Mouse (Mus musculus): ENCODE data around the gene Gcc1. TPM values are rescaled to one million over a fixed set of nuclear protein-coding genes. Genes with fewer than 3 reads are reported as not detected.
A peak's percentile ranks its signal among the peaks of the same experiment; 100 is the strongest.

Gene Gcc1
- 1 to 10 TPM; 5.9 to 8.0 (median 7.9) TPM for polyA plus RNA-seq (2017; shearing (Covaris generic))

GRCm38 (mm10) chr6:28428290-28428689 lies at the start of gene Gcc1:
Gcc1 (minus strand) TSS chr6:28428390.
- ATAC-seq = no peak

GRCm38 (mm10) chr6:28474839-28475238 lies 46.6 kb upstream of the Gcc1 start, which contains the start of gene Snd1:
Snd1 (plus strand) TSS chr6:28475139.
- no peak for ATAC-seq

GRCm38 (mm10) chr6:28474211-28474610 lies 46.0 kb upstream of the Gcc1 start:
- no peak for ATAC-seq

- no peak for ATAC-seq
Observed at GRCm38 (mm10) chr6:28471284-28472035, 43.3 kb upstream of the Gcc1 start.

- no peak for ATAC-seq
Observed at GRCm38 (mm10) chr6:28470621-28471020, 42.4 kb upstream of the Gcc1 start.

- ATAC-seq = no peak
Observed at GRCm38 (mm10) chr6:28470017-28470602, 41.9 kb upstream of the Gcc1 start.

GRCm38 (mm10) chr6:28464630-28465029 lies 36.4 kb upstream of the Gcc1 start:
- no peak for ATAC-seq

- no peak for ATAC-seq
Observed at GRCm38 (mm10) chr6:28460534-28460933, 32.3 kb upstream of the Gcc1 start.

- ATAC-seq = no peak
Observed at GRCm38 (mm10) chr6:28459221-28459668, 31.1 kb upstream of the Gcc1 start.

GRCm38 (mm10) chr6:28450977-28451376 lies 22.8 kb upstream of the Gcc1 start:
- ATAC-seq = no peak

GRCm38 (mm10) chr6:28450481-28450880 lies 22.3 kb upstream of the Gcc1 start:
- no peak for ATAC-seq

GRCm38 (mm10) chr6:28449253-28449652 lies 21.1 kb upstream of the Gcc1 start, which contains the start of gene Pax4:
Pax4 (minus strand) TSS chr6:28449353.
- ATAC-seq = no peak

GRCm38 (mm10) chr6:28447937-28448336 lies 19.7 kb upstream of the Gcc1 start:
- ATAC-seq = no peak

- ATAC-seq = no peak
Observed at GRCm38 (mm10) chr6:28431538-28431855, 3.3 kb upstream of the Gcc1 start.

- no peak for ATAC-seq
Observed at GRCm38 (mm10) chr6:28430795-28431537, 2.8 kb upstream of the Gcc1 start.

- ATAC-seq = no peak
Observed at GRCm38 (mm10) chr6:28429870-28430269, 1.7 kb upstream of the Gcc1 start.

- peak; percentile 49 for ATAC-seq
Observed at GRCm38 (mm10) chr6:28427096-28427839, 922 bp downstream of the Gcc1 start, which contains the start of gene Fscn3. Fscn3 (plus strand) TSS chr6:28427789.

GRCm38 (mm10) chr6:28425019-28425418 lies 3.2 kb downstream of the Gcc1 start:
- ATAC-seq = no peak

GRCm38 (mm10) chr6:28423767-28424695 lies 4.2 kb downstream of the Gcc1 start:
- no peak for ATAC-seq

- peak; percentile 45 for ATAC-seq
Observed at GRCm38 (mm10) chr6:28423313-28423712, 4.9 kb downstream of the Gcc1 start, which contains the start of gene Arf5. Arf5 (plus strand) TSS chr6:28423560.

GRCm38 (mm10) chr6:28422651-28423290 lies 5.4 kb downstream of the Gcc1 start:
- no peak for ATAC-seq
